Mouse (Mus musculus) limb, embryonic 15.5 days (tissue): ENCODE data around the gene Crim1. TPM values are rescaled to one million over a fixed set of nuclear protein-coding genes. Genes with fewer than 3 reads are reported as not detected.

ENCODE experiments used
- ATAC-seq: fragments of 200-750 bp; cut with Nextera tagmentation; 2 replicates; pipeline ENCODE4 v1.8.0; 2017; ENCODE audit warnings: low read depth, moderate TSS enrichment; ENCODE audit not compliant: insufficient number of reproducible peaks, low FRiP score, low TSS enrichment
- H3K27ac ChIP-seq: fragments of 300-500 bp; sonication (generic); 2 replicates; pipeline ENCODE4 v1.5.1; 2015; ENCODE audit warnings: moderate library complexity, mild to moderate bottlenecking, inconsistent platforms
- H3K27me3 ChIP-seq: fragments of 300-500 bp; sonication (generic); 2 replicates; pipeline ENCODE4 v1.6.1; 2015; ENCODE audit warnings: inconsistent platforms
- H3K36me3 ChIP-seq: fragments of 300-500 bp; sonication (generic); 2 replicates; pipeline ENCODE4 v1.6.1; 2015; ENCODE audit warnings: inconsistent platforms
- H3K4me1 ChIP-seq: fragments of 300-500 bp; sonication (generic); 2 replicates; pipeline ENCODE4 v1.6.1; 2015; ENCODE audit warnings: inconsistent platforms
- H3K4me2 ChIP-seq: fragments of 300-500 bp; sonication (generic); 2 replicates; pipeline ENCODE4 v1.6.1; 2015; ENCODE audit warnings: mild to moderate bottlenecking, inconsistent platforms
- H3K4me3 ChIP-seq: fragments of 300-500 bp; sonication (generic); 2 replicates; pipeline ENCODE4 v1.5.1; 2015; ENCODE audit warnings: mild to moderate bottlenecking, inconsistent platforms
- H3K9ac ChIP-seq: fragments of 300-500 bp; sonication (generic); 2 replicates; pipeline ENCODE4 v1.6.1; 2015; ENCODE audit warnings: inconsistent platforms
- H3K9me3 ChIP-seq: fragments of 300-500 bp; sonication (generic); 2 replicates; pipeline ENCODE4 v1.6.1; 2016; ENCODE audit warnings: inconsistent platforms
- WGBS: fragments of 180-500 bp; shearing (Covaris S2); methylation state at CpG from one replicate; pipeline ENCODE4 v1.1.7; 2015; 5-methylcytosine and 5-hydroxymethylcytosine counted together
- polyA plus RNA-seq: library from polyadenylated mRNA; unstranded; fragments of >200 nt; fragmentation: Nextera tagmentation; extraction: Ambion mirVana; gene quantifications from 2 replicates; pipeline ENCODE4 v1.2.1, GENCODE M21; 2015

Crim1 gene
- polyA plus RNA-seq, 1 experiment from 2014 or later = 7.0 TPM

DNA sequence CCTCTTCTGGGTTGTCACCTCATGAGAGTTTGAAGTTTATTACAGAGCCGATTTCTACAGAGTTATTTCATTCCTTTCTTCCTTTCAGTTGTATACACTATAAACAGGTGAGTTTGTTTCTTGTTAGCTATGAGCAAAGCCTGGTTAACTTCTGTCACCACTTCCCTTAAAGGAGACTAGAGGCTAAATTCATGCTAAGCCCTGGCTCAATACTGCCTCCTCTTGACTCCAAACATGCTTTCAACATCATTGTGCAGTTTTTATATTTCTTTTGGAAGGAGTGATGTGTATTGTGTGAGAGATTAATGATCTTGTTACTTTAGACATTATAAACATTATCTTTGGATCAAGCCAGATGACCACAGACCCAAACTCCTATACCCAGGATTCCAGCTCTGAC, 170.4 kb downstream of the Crim1 start:
- Histone ChIP-seq H3K36me3 (peaks cover 55% of the 10 kb centered on the region), H3K27ac (no peak overlapping the region), H3K4me2 (no peak overlapping the region), H3K9ac (no peak overlapping the region), H3K4me1 (no peaks in the 10 kb centered on the region), H3K27me3 (no peaks in the 10 kb centered on the region), H3K4me3 (no peak overlapping the region), H3K9me3 (no peaks in the 10 kb centered on the region)
- WGBS = 69% methylated on average over 1 of the region's 1 CpGs
- ATAC-seq = no peak

DNA sequence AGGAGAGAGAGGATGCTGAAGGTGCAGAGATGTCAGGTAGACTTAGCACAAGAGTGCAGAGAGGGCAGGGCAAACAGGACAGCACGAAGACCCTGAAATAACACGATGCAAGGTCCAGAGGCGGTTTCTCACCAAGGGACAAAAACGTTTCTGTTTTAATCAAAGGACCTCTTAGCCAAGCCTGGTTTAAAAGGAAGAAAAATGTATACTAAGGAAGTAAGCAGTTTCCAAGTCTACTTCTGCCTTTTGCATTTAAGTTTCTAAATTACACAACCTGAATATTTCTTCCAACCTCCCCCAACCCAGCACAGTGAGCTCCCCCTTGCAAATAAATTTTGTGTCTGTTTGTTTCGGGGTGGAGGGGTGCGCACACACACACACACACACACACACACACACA, 173.1 kb downstream of the Crim1 start:
- Histone ChIP-seq H3K4me3 (no peak overlapping the region), H3K9ac (no peak overlapping the region), H3K36me3 (peaks cover 46% of the 10 kb centered on the region), H3K4me1 (no peaks in the 10 kb centered on the region), H3K27ac (no peak overlapping the region), H3K4me2 (no peak overlapping the region), H3K9me3 (no peaks in the 10 kb centered on the region), H3K27me3 (no peaks in the 10 kb centered on the region)
- 87% methylated on average over 6 of the region's 6 CpGs for WGBS
- ATAC-seq = no peak

DNA sequence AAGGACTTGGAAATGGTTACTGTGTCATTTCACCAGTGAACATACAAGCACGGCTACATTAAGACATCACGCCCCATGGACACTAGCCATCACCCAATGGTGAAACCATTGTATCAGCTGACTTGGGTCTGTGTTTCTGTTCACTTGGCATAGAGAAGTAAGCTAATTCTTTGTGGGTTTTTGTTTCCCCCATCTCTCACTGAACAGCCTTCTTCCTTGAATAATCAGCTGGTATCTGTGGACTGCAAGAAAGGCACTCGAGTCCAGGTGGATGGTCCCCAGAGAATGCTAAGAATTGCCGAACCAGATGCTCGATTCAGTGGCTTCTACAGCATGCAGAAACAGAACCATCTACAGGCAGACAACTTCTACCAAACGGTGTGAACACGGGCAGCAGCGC, 173.8 kb downstream of the Crim1 start:
- Histone ChIP-seq H3K4me2 (no peak overlapping the region), H3K4me3 (no peak overlapping the region), H3K9me3 (no peaks in the 10 kb centered on the region), H3K9ac (no peak overlapping the region), H3K36me3 (peaks cover 40% of the 10 kb centered on the region), H3K27me3 (no peaks in the 10 kb centered on the region), H3K27ac (no peak overlapping the region), H3K4me1 (no peaks in the 10 kb centered on the region)
- 83% methylated on average over 8 of the region's 8 CpGs for WGBS
- no peak for ATAC-seq

DNA sequence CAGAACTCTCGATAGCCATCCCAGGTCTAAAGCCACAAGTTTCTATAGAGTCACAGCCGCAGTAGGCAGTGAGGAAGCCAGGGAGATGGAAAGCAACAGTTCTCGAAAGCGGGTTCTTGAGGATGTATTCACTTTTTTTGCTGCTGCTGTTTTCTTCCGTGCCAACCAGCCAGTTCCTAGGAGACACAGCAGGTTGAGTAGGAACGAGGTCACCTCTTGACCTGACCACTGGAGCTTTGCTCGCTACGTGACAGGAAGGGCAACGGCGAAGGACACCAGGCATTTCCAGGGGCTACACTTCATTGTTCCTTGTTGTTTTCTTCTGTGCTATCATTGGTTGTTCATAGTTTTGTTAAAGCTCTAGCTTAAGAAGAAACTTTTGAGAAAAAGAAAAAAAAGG, 174.7 kb downstream of the Crim1 start:
- Histone ChIP-seq H3K27ac (0 out of 2 replicates have a peak overlapping the region, but pooled peaks have one; percentile 17), H3K4me3 (no peak overlapping the region), H3K36me3 (peaks cover 37% of the 10 kb centered on the region), H3K4me2 (no peak overlapping the region), H3K9me3 (no peaks in the 10 kb centered on the region), H3K4me1 (no peaks in the 10 kb centered on the region), H3K9ac (no peak overlapping the region), H3K27me3 (no peaks in the 10 kb centered on the region)
- WGBS = 72% methylated on average over 10 of the region's 10 CpGs
- no peak for ATAC-seq

DNA sequence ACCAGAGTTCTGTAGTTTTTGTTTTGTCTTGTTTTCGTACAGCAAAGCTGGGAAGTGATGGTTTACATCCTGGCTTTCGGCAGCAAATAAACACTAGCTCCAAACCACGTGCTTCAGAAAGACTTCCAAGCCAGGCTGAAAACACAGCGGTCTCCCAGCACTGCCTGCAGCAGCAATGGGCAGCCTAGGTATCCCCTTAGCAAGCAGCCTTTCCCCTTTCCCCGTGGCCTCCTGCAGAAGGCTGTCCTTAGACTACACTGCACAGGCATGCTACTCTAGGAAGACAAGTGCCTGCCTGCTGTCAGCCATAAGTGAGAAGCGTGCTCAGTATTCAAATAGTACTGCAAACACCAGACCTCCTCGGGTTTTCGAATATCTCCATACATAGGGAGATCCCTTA, 176.5 kb downstream of the Crim1 start:
- WGBS = 60% methylated on average over 8 of the region's 8 CpGs

DNA sequence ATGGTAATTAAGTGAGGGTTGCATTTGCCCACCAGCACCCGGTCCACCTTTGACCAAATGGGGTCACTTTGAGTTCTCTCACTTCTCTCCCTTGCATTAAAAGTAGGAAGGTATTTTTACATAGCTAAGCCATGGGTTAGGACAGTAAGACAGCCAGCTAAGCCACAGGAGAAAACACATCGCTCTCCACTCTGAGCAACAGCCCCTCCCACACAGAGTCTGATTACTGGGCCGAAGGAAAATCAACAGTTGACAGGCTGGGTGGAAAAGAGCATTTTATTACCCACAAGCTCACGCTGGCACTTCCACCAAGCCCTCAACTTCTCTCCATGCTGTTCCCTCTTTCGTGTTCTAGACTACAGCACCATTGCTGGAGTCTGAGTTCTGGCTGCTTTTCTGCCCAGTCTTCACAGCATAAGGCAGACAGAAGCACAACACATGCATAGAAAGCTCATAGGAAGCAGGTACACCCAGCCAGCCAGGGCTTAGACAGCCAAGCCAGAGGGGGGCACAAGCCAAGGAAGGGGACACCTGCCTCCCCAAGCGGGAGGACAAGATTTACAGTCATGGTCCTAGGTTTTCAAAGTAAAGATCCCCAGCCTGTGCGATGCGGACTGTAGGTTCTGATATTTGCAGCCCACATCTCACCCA, 179.2 kb downstream of the Crim1 start:
- ATAC-seq = no peak
- Histone ChIP-seq H3K9ac (no peak overlapping the region), H3K4me2 (no peak overlapping the region), H3K36me3 (peaks cover 33% of the 10 kb centered on the region), H3K9me3 (no peaks in the 10 kb centered on the region), H3K27me3 (no peaks in the 10 kb centered on the region), H3K4me1 (no peaks in the 10 kb centered on the region), H3K27ac (no peak overlapping the region), H3K4me3 (no peak overlapping the region)
- WGBS = 71% methylated on average over 8 of the region's 8 CpGs

More for the DNA sequence above, 176.5 kb downstream of the Crim1 start:
- ATAC-seq = no peak
- no peak overlapping the region for H3K27ac ChIP-seq
- no peaks in the 10 kb centered on the region for H3K4me1 ChIP-seq
- no peak overlapping the region for H3K4me3 ChIP-seq
- H3K9me3 ChIP-seq = no peaks in the 10 kb centered on the region
- H3K9ac ChIP-seq = no peak overlapping the region
- no peaks in the 10 kb centered on the region for H3K27me3 ChIP-seq
- no peak overlapping the region for H3K4me2 ChIP-seq
- H3K36me3 ChIP-seq = peaks cover 34% of the 10 kb centered on the region

DNA sequence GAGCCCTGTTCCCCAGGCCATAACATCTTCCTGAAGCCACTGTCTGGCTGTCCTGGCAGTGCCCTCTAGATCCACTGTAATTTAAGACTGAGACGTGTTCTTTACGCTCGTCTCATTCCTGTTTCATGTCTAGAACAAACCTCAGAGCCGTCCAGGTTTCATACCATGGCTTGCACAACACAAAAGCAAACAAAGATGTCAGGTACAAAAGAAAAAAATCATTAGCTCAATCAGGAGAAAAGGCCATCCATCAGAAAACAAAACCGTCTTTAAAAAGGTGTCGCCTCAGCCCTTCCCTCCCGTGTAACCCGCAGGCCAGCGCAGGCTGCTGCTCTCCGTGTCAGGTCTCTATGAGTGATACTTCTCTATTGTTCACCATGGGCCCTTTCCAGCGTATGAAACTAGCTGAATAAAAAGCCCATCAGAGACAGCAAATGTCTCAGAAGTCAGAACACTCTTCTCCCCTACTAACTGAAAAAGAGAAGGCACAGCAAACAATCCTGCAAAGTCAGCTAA, 179.7 kb downstream of the Crim1 start:
- no peak overlapping the region for H3K27ac ChIP-seq
- no peaks in the 10 kb centered on the region for H3K9me3 ChIP-seq
- H3K9ac ChIP-seq = no peak overlapping the region
- H3K4me3 ChIP-seq = no peak overlapping the region
- no peaks in the 10 kb centered on the region for H3K4me1 ChIP-seq
- no peaks in the 10 kb centered on the region for H3K27me3 ChIP-seq
- no peak for ATAC-seq
- 79% methylated on average over 11 of the region's 11 CpGs for WGBS
- peaks cover 27% of the 10 kb centered on the region for H3K36me3 ChIP-seq
- no peak overlapping the region for H3K4me2 ChIP-seq

DNA sequence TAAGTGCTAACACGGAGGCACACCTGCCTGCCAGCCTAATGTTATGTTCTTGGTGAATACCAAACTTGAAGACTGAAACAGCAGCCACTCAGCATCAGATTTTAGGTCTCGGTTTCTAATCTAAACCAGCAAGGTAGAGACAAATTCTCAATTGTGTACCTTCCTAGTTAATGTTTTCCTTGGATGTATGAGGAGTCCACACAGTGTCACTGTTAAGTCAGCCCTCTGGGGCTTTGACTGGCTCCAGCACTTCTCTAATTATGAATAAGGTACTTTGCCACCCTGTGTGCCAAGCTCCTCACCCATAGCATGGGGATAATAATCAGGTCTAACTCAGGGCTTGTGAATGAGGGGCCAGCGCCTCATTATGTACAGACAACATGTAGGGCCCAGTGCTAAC, 182.3 kb downstream of the Crim1 start:
- Histone ChIP-seq H3K4me1 (no peaks in the 10 kb centered on the region), H3K4me3 (no peak overlapping the region), H3K9me3 (no peaks in the 10 kb centered on the region), H3K4me2 (no peak overlapping the region), H3K27me3 (no peaks in the 10 kb centered on the region), H3K27ac (no peak overlapping the region), H3K9ac (no peak overlapping the region), H3K36me3 (peaks cover 26% of the 10 kb centered on the region)
- WGBS = 98% methylated on average over 3 of the region's 3 CpGs
- no peak for ATAC-seq

DNA sequence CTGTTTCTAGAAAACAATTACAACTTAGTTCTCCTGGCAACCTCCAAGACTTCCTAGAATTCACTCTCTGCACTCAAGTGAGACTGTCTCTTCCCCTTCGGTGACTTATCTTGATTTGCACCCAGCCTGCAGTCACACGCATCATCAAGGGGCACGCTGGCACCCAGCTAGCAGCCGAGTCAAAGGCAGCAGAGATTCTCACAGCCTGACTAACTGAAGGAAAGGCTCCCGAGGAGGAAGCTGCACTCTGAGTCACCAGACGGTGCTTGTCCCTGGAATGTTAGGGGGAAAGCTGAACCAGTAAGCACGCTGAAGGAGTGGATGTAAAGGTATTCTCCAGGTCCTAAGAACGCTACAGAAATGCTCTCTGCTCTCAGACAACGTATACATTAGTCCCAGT, 187.6 kb downstream of the Crim1 start:
- H3K4me1 ChIP-seq = 0 out of 2 replicates have a peak, but pooled peaks cover 2% of the 10 kb centered on the region
- 72% methylated on average over 9 of the region's 9 CpGs for WGBS
- no peak overlapping the region for H3K4me2 ChIP-seq
- no peak overlapping the region for H3K27ac ChIP-seq
- H3K36me3 ChIP-seq = peaks cover 13% of the 10 kb centered on the region
- no peak overlapping the region for H3K9ac ChIP-seq
- H3K4me3 ChIP-seq = no peak overlapping the region
- no peaks in the 10 kb centered on the region for H3K9me3 ChIP-seq
- ATAC-seq = no peak
- H3K27me3 ChIP-seq = no peaks in the 10 kb centered on the region

DNA sequence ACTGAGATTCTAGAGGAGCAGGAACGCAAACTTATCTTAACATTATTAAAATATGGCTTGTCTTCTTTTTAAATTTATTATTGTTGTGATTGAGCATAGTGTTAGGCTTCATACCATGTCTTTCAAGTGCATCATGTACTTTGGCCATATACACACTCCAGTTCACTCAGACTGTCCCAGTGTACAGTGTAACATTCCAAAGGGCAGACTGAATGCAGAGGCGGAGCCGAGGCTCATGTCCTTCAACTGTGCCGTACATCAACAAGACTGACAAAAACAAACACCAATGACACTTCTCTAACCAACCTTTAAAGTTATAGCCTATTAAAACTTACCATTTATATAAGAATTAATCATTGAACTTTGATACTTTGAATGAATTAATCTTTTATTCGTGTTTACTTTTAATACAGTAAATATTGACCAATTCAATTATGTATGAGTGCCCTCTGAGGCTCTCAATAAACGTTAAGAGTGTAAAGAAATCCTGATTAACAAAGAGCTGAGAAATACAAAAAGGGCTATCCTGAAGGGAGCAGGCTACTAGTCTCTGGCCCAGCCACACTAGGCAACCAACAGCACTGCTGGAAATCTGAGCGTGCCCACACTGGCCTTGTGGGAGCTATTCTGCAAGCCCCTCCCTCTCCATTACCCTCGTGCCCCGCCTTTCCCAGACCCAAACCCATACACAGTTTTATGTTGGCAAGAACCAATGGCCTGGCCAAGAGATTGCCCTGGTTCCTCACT, 188.2 kb downstream of the Crim1 start:
- Histone ChIP-seq H3K4me3 (no peak overlapping the region), H3K4me1 (0 out of 2 replicates have a peak, but pooled peaks cover 2% of the 10 kb centered on the region), H3K27me3 (no peaks in the 10 kb centered on the region), H3K27ac (no peak overlapping the region), H3K9ac (no peak overlapping the region), H3K9me3 (no peaks in the 10 kb centered on the region), H3K36me3 (peaks cover 13% of the 10 kb centered on the region), H3K4me2 (no peak overlapping the region)
- ATAC-seq = no peak
- 75% methylated on average over 9 of the region's 9 CpGs for WGBS

DNA sequence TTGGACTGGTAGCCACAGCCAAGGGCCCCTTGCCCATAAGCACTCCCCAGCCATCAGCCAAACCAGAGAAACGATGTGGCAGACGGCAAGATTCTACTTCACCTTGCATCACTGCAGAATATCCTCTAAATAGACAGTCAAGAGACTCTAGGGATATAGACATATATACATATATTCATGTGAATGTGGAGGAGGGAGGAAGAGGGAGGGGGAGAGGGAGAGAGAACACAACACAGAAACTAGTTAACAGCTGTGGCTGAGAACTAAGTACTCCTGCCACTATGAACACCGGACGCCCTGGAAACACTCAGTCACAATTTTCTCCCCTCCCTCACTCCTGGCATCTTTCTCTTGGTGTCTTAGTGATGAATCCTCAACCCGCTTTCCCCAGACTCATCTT, 189.5 kb downstream of the Crim1 start:
- H3K36me3 ChIP-seq = peaks cover 8% of the 10 kb centered on the region; the same call in 1 of the 2 replicates
- H3K4me1 ChIP-seq = 0 out of 2 replicates have a peak, but pooled peaks cover 2% of the 10 kb centered on the region
- H3K27me3 ChIP-seq = no peaks in the 10 kb centered on the region
- no peaks in the 10 kb centered on the region for H3K9me3 ChIP-seq
- no peak overlapping the region for H3K27ac ChIP-seq
- ATAC-seq = no peak
- no peak overlapping the region for H3K4me2 ChIP-seq
- no peak overlapping the region for H3K4me3 ChIP-seq
- WGBS = 88% methylated on average over 5 of the region's 5 CpGs
- no peak overlapping the region for H3K9ac ChIP-seq

DNA sequence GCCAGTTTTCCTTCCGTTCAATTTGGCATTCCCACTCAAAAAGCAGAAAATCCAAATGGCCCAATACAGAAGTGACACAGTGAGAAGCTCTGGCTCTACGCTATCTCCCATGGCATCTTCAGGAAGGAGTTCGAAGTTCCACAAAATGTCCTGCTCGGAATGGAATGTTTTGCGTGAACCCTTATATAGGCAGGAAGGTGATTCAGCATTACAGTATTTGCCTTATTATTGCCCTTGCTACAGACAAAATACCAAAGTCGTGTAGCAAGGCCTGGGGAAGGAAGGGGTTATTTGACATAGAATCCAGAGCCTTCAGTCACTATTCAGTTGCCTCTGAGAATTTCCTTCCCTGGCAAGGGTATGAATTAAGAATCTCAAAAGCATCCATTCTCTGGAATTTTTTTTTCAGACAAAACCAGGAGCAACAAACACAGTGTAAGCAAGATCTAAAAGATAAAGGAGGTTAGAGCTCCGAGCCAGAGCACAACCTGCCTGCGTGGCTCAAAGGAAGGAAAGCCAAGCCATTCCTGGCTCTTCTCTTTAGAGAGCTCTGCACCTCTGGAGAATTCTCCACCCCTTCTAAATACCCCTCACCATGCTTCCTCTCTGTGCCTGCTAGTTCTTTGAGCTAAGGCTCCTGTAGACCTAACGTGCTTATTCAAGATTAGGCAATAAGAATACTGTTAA, 192.5 kb downstream of the Crim1 start:
- no peak for ATAC-seq
- no peaks in the 10 kb centered on the region for H3K27me3 ChIP-seq
- H3K4me3 ChIP-seq = no peak overlapping the region
- H3K36me3 ChIP-seq = peaks cover 8% of the 10 kb centered on the region; the same call in 1 of the 2 replicates
- H3K4me1 ChIP-seq = 0 out of 2 replicates have a peak, but pooled peaks cover 2% of the 10 kb centered on the region
- no peak overlapping the region for H3K27ac ChIP-seq
- no peak overlapping the region for H3K9ac ChIP-seq
- no peak overlapping the region for H3K4me2 ChIP-seq
- WGBS = 63% methylated on average over 9 of the region's 9 CpGs
- no peaks in the 10 kb centered on the region for H3K9me3 ChIP-seq
